Mouse (Mus musculus) G1E (cell line): ENCODE measurements around the gene Vps37c. TPM values are rescaled to one million over a fixed set of nuclear protein-coding genes. Genes with fewer than 3 reads are reported as not detected.

Experiments
- ATAC-seq: 2 replicates; pipeline ENCODE4 v1.8.0; 2016; ENCODE audit warnings: mild to moderate bottlenecking; ENCODE audit not compliant: insufficient number of reproducible peaks, poor library complexity, low FRiP score, severe bottlenecking; ENCODE audit errors: extremely low read depth
- DNase-seq: peaks from one replicate; pipeline ENCODE4 v3.0.0; 2012; ENCODE audit warnings: low spot score
- H3K27me3 ChIP-seq: 2 replicates; pipeline ENCODE4 v1.6.1; 2012; ENCODE audit warnings: mild to moderate bottlenecking, low read length, inconsistent platforms; ENCODE audit not compliant: insufficient read depth
- H3K36me3 ChIP-seq: replicated peaks from 2 replicates; pipeline ENCODE3; 2012; ENCODE audit warnings: mild to moderate bottlenecking, inconsistent platforms
- H3K4me1 ChIP-seq: 2 replicates; pipeline ENCODE4 v1.6.1; 2012; ENCODE audit warnings: low read depth, low read length, inconsistent platforms, mixed read lengths; ENCODE audit not compliant: insufficient read depth
- H3K4me3 ChIP-seq: 2 replicates; pipeline ENCODE4 v1.5.1; 2012; ENCODE audit warnings: low read depth, mild to moderate bottlenecking, inconsistent platforms, low read length, moderate library complexity, mixed read lengths
- H3K9me3 ChIP-seq: replicated peaks from 2 replicates; pipeline ENCODE4 v1.6.1; 2012; ENCODE audit warnings: inconsistent platforms
- CTCF ChIP-seq: IDR thresholded peaks from 2 replicates; pipeline ENCODE4 v1.5.1; 2012; ENCODE audit warnings: low read depth, low read length, inconsistent platforms, mixed read lengths
- GATA1 ChIP-seq: IDR thresholded peaks from 2 replicates; pipeline ENCODE4 v1.6.1; 2012; ENCODE audit warnings: borderline replicate concordance, low read length, inconsistent platforms, mixed read lengths
- GATA2 ChIP-seq: IDR thresholded peaks from 2 replicates; pipeline ENCODE4 v1.6.1; 2012; ENCODE audit warnings: low read depth, low read length, inconsistent platforms, borderline replicate concordance
- POLR2AphosphoS5 ChIP-seq: IDR thresholded peaks from 2 replicates; pipeline ENCODE4 v1.6.1; 2012; ENCODE audit warnings: low read depth, low read length, inconsistent platforms; ENCODE audit not compliant: insufficient replicate concordance
- TAL1 ChIP-seq: conservative IDR thresholded peaks from 2 replicates; pipeline ENCODE4 v1.6.1; 2012; ENCODE audit warnings: low read depth, low read length, inconsistent platforms, mixed read lengths
- polyA plus RNA-seq: library from polyadenylated mRNA; stranded (reverse); fragments of >175 nt; gene quantifications from 2 replicates; pipeline ENCODE4 v1.2.3, GENCODE M21; 2012
- total RNA-seq, 2 experiments: library from RNA; stranded (forward) in 1 of 2; stranded (reverse) in 1 of 2; fragments of 200-1000 nt in 1 of 2; fragments of >200 nt in 1 of 2; fragmentation: Nextera tagmentation in 1 of 2; gene quantifications; 2 replicates each; pipeline ENCODE4 v1.2.3; 2014 to 2017

Gene Vps37c
- total and polyA plus RNA-seq, 3 experiments = 5.2 to 34.9 (median 16.3) TPM

DNA sequence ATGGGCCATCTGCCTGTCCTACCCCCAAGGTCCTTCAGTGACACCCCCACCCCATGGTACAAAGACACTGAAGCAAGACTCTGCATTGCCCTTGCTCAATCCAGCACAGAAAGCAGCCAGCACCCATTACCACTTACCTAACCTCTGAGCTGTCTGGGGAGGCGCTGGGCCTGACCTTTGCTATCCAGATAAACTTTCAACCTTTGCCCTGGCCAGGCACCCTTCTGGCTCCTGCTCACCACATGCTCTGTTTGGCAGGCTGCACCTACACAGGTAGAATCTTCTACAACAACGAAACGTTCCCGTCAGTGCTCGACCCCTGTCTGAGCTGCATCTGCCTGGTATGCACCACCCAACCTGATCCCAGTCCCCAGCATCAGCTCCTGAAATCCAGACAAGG is 30.8 kb upstream of the Vps37c start:
- H3K4me3 ChIP-seq = no peak overlapping the region; the same call in 1 of the 2 replicates
- peaks cover 85% of the 10 kb centered on the region for H3K4me1 ChIP-seq
- DNase-seq (no peak), ATAC-seq (no peak)
- H3K27me3 ChIP-seq = no peaks in the 10 kb centered on the region
- TF ChIP-seq GATA2 (no peak), TAL1 (no peak), CTCF (no peak), POLR2AphosphoS5 (no peak), GATA1 (no peak)
- H3K36me3 ChIP-seq = peaks cover 6% of the 10 kb centered on the region
- no peaks in the 10 kb centered on the region for H3K9me3 ChIP-seq

GRCm38 (mm10) chr19:10658406-10658805 is 30.1 kb upstream of the Vps37c start:
- ATAC-seq (no peak), DNase-seq (no peak)
- TF ChIP-seq GATA2 = no peak
- TF ChIP-seq CTCF = no peak
- no peak for TF ChIP-seq TAL1
- TF ChIP-seq POLR2AphosphoS5 = no peak
- no peak for TF ChIP-seq GATA1
- Histone ChIP-seq H3K27me3 (no peaks in the 10 kb centered on the region), H3K9me3 (no peaks in the 10 kb centered on the region), H3K4me1 (peaks cover 85% of the 10 kb centered on the region), H3K36me3 (peaks cover 6% of the 10 kb centered on the region), H3K4me3 (no peak overlapping the region)

- ATAC-seq (peak; percentile 73), DNase-seq (peak; percentile 83)
- H3K4me1 ChIP-seq = peaks cover 90% of the 10 kb centered on the region
- peaks cover 6% of the 10 kb centered on the region for H3K36me3 ChIP-seq
- TF ChIP-seq GATA2 = no peak
- TF ChIP-seq CTCF = no peak
- no peak for TF ChIP-seq POLR2AphosphoS5
- no peak for TF ChIP-seq GATA1
- peak; percentile 95 for TF ChIP-seq TAL1
- no peaks in the 10 kb centered on the region for H3K27me3 ChIP-seq
- H3K4me3 ChIP-seq = peak overlapping the region; percentile 16; the same call in 1 of the 2 replicates
- H3K9me3 ChIP-seq = no peaks in the 10 kb centered on the region
These were observed 27.2 kb upstream of the Vps37c start for GRCm38 (mm10) chr19:10661373-10661772.

GRCm38 (mm10) chr19:10661919-10662318 is 26.6 kb upstream of the Vps37c start:
- no peaks in the 10 kb centered on the region for H3K27me3 ChIP-seq
- H3K4me3 ChIP-seq = no peak overlapping the region; the same call in 1 of the 2 replicates
- DNase-seq = peak; percentile 74
- peaks cover 3% of the 10 kb centered on the region for H3K36me3 ChIP-seq
- no peaks in the 10 kb centered on the region for H3K9me3 ChIP-seq
- no peak for TF ChIP-seq POLR2AphosphoS5
- peak; percentile 83 for TF ChIP-seq TAL1
- ATAC-seq = peak; percentile 66
- H3K4me1 ChIP-seq = peaks cover 86% of the 10 kb centered on the region

GRCm38 (mm10) chr19:10662665-10663064 is 25.9 kb upstream of the Vps37c start:
- TF ChIP-seq GATA1 (no peak), POLR2AphosphoS5 (no peak), TAL1 (no peak), CTCF (no peak), GATA2 (no peak)
- no peaks in the 10 kb centered on the region for H3K9me3 ChIP-seq
- ATAC-seq (no peak), DNase-seq (no peak)
- H3K36me3 ChIP-seq = peaks cover 3% of the 10 kb centered on the region
- H3K4me1 ChIP-seq = peaks cover 79% of the 10 kb centered on the region
- no peaks in the 10 kb centered on the region for H3K27me3 ChIP-seq
- H3K4me3 ChIP-seq = peak overlapping the region; percentile 21; the same call in 1 of the 2 replicates

DNA sequence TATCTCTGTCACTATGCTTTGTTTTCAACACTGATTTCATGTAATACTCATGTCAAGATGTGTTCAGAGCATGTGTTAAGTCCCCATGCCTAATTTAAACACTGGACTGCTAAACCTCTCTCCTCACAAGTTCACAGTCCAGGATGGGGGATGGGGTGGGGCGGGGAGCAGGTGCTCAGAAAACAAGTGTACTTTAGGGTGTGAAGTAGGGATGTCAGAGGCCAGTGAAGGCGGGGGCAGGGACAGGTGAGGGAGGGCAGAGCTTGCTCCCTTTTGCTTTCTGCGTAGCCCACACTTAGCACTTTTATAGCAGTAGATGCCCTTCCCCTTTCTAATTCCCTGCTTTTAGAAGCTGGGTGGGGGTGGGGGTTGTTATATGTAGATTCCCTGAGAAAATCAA is 23.4 kb upstream of the Vps37c start:
- ATAC-seq (no peak), DNase-seq (no peak)
- Histone ChIP-seq H3K36me3 (no peaks in the 10 kb centered on the region), H3K27me3 (no peaks in the 10 kb centered on the region), H3K4me1 (peaks cover 77% of the 10 kb centered on the region), H3K9me3 (no peaks in the 10 kb centered on the region), H3K4me3 (no peak overlapping the region; the same call in 1 of the 2 replicates)
- TF ChIP-seq GATA1 (no peak), GATA2 (no peak), POLR2AphosphoS5 (no peak), TAL1 (no peak), CTCF (no peak)

DNA sequence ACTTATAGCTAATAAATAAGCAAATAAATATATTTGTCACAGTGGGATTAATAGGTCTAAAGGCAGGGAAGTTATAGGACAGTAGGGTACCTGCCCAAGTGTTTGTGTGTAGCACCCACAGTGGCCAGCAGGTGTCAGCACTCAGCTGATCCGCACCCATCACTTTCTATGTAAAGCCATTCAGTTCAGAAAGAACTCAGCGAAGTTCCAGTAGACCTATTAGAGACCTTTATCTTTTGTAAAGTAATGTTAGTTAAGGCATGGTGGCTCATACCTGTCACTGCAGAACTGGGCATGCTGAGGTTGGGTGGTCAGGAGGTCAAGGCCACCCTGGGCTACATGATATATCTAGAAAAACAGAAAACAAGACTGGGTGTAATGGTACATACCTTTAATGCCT is 23.0 kb upstream of the Vps37c start:
- Histone ChIP-seq H3K4me1 (peaks cover 77% of the 10 kb centered on the region), H3K36me3 (no peaks in the 10 kb centered on the region), H3K4me3 (no peak overlapping the region), H3K9me3 (no peaks in the 10 kb centered on the region), H3K27me3 (no peaks in the 10 kb centered on the region)
- ATAC-seq = no peak
- peak; percentile 77 for TF ChIP-seq CTCF
- no peak for TF ChIP-seq POLR2AphosphoS5
- no peak for TF ChIP-seq TAL1
- no peak for DNase-seq
